Mouse (Mus musculus) regulatory T cell (primary cell): ENCODE measurements around the gene Selenon.
"Not testable (repeated sequence)": the region's sequence is repeated elsewhere in the genome, so short reads cannot be mapped to it uniquely, and the experiment has no call there.

Source experiments
- in situ Hi-C: fragments of 300-600 bp; cut with MboI, MseI; formaldehyde crosslinking; loops from one replicate; pipeline ENCODE4 v1.15.1; 2025; ENCODE audit warnings: high pct_unique_total_duplicates

Selenon gene

DNA sequence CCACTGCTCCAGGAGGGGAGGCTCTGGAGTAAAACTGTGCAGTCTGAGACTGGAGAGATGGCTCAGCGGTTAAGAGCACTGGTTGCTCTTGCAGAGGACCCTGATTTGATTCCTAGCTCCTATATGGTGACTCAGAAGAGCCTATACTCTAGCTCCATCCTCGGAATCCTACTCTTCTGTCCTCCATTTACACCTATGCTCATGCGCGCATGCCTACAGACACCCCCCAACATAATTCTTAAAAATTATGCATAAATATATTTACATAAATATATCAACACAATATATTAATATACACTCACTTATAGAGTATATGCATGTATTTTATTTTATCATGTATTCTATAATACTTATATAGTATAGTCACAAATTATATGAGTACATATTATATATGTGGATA, 41.6 kb downstream of the Selenon start:
- in situ Hi-C loops = no loop called here

DNA sequence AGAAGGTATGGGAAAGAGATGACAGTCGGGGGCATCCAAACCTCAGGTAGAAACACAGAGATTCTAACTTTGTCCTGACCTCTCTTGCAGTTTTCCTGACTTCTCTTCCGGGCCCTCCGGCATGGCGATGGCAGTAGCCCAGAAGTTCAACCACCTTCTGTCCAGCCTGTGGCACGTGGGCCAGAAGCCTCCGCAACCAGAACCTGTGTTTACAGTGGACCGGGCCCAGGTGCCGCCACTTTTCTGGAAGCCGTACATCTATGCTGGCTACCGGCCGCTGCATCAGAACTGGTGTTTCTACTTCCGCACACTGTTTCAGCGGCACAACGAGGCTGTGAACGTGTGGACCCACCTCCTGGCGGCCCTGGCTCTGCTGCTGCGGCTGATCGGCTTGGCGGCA, 45.3 kb downstream of the Selenon start:
- in situ Hi-C loops = no loop called here

DNA sequence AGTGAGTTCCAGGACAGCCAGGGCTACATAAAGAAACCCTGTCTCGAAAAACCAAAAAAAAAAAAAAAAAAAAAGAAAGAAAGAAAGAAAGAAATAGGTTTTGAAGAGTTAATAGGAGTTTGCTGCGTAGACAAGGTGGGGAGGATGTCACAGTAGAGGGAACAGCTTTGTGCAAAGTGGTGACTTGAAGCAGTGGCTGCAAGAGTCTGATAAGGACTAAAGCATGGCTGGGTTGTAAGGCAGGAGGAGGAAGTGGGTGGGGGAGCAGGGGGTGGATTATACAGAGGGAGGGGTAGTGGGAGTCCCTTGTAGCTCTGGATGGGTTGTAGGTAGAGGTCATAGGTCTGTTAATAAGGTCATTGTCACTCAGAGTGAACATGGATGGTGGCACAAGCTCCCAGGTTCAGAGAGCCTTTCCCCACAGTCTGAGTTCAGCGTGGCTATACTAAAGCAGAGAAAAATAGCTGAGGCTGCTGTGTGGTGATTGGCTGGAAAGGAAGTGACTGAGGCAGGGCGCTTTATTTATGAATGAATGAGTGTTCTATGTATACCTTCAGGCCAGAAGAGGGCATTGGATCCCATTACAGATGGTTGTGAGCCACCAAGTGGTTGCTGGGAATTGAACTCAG, 45.9 kb downstream of the Selenon start:
- in situ Hi-C loops = no loop called here

DNA sequence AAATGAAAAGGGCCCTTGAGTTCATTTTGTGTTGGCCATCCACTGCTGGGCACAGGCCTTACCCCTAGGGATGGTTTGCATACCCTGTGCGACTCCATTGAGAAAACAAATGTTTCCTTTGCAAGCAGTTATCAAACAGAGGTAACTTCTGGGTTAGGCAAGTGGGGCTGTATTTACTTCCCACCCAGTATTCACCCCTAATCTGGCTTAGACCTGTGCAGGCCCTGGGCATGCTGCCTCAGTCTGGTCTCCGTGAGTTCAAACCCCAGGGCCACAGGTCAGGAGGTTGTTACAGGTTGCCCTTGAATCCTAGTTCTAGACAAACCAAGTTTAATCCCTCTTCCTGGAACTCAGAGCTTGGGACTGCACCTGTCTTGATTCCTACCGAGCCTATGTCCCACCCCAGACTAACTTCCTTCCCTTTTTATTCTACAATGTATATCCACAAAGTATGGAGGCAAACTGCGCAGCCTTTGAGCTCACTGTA, 46.6 kb downstream of the Selenon start:
- in situ Hi-C loops = no loop called here

DNA sequence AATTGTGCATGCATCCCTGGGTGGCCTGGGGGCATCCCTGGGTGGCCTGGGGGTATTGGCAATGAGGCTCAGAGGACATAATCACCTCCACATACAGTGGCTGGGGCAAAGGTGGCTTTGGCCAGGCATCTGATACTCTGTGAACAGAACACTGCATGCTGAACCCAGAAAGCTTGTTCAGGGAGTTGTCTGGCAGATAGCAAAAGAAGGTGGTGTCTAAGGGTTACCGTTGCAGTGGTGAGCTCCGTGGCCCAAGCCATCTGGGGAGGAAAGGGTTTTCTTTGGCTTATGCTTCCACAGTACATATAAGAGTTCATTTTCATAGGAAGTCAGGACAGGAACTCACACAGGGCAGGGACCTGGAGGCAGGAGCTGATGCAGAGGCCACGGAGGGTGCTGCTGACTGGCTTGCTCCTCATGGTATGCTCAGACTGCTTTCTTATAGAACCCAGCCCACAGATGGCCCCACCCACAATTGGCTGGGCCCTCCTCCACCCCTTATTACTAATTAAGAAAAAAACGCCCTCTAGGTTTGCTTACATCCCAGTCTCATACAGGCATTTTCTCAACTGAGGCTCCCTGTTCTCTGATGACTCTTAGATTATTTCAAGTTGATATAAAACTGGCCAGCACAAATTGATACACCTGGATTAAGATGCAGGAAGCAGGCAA, 48.1 kb downstream of the Selenon start:
- in situ Hi-C loops = no loop called here

DNA sequence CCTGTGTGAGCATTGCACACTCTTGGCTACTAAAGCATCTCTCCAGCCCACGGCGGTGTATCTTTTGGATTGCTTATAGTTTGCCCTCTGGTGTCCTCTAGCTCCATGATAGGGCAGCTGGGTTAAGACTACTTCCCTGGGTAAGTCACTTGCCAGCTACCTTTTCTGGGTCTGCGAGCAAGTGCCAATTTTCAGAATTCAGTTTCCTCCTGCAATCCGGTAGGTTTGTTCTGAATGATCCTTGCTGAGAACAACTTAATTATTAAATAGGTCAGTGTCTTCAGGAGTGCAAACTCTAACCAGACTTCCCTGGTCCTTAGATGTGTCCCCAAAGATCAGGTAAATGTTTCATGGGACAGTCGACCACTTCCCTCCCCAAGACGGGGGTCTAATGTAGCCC, 50.9 kb downstream of the Selenon start:
- in situ Hi-C loops = no loop called here

DNA sequence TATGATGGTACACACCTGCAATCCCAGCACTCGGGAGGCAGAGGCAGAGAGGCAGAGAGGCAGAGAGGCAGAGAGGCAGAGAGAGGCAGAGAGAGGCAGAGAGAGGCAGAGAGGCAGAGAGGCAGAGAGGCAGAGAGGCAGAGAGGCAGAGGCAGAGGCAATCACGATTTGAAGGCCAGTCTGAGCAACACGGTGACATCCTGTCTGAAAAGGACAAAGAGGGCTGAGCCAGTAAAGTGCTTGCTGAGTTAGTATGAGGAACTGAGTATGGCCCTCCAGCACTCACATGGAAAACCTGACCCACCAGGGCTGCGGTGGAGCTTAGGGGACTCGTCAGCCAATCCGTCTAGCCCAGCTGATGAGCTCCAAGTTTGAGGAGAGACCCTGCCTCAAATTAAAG, 53.0 kb downstream of the Selenon start:
- in situ Hi-C loops = not testable (repeated sequence)

DNA sequence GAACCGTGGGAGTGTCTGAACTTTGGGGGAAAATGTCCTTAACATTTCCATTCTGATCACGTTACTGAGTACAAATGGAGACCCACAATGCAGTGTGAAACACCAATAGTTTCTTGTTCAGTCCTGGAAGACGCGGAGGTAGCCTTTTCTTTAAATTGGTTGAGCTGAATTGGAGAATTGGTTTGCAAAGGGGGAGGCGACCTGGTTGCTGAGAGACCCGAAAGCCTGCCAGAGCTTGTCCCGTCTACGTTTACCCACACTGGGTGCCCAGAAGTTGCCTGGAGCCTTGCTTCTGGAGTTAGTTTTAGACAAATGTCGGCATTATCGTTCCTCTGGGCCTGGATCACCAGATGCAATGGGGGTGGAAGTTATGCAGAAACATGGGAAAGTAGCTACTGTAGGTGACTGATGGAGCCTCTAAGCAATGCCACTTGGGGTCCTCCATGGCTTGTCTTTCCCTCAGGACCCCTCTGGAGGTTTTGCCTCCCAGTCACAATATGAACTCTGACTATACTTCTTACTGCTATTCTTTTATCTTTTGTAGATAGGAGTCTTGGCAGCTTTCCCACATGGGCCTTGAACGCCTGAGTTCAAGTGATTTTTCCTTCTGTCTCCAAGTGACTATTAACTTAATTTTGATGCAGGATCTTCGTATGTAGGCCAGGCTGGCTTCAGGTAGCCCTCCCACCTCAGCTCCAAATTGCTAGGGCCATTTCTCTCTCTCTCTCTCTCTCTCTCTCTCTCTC, 53.8 kb downstream of the Selenon start:
- in situ Hi-C loops = no loop called here

DNA sequence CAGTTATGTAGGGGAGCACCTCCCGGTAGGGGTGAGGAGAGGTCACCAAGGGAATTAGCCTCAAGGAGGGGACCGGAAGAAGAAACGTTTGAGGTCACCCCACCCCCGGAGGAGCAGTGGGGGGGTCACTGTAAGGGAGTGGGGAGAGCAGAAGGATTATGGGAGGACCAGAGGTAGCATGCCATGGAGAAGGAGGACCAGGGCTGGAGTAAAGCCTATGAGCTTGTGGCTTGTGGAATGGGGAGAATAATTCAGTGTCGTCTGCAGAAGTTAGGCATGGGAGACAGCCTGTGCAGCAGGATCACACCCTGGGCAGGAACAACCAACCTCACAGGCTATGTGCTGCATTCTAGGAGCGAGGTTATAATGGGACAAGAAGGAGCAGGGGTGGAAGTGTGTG, 54.7 kb downstream of the Selenon start:
- in situ Hi-C loops = no loop called here

DNA sequence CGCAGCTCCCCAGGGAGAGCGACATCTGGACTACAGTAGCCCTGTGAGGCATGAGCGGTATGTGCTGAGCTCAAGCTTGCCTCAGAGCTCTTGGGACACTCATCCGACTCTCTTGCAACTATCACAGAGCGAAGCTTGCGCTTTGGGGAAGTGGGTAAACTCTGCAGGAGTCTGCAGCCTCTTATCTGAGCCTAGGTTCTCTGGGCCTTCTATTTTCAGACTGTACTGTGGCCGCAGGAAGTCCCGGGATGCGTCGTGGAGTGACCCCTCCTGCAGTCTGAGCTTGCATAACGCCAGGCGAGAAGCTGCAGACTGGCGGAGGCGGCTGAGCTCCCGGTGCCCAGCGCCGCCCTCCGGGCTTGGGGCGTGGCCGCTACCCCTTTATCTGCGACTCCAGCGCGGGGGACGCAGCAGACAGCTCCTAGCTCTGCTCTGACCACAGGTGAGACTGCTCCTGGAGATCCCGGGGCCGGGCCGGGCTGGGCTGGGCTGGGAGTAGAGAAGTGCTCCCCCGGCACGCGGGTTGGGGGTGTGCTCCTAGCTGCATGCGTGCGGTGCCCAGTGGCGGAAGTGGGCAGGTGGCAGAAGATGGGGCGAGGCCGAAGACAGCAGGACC, 55.3 kb downstream of the Selenon start, which contains the start of gene Paqr7:
Gene Paqr7, plus strand, starts transcription at position 103 of the 616 bp plus-strand sequence.
- in situ Hi-C loops = no loop called here

DNA sequence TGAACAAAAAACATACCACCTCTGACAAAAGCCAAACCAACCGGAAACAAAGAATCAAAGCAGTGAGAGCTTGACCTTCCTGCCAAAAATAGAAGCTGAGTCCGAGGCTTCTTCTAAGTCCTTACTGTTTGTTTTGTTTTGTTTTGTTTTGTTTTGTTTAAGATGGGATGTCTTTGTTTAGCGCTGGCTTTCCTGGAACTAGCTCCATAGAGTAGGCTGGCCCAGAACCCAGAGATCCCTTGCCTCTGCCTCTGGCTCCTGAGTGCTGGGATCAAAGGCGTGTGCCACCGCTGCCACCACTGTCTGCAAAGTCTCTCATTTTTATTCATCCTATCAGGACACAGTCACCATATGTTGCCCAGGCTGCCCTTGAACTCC, 56.4 kb downstream of the Selenon start:
- in situ Hi-C loops = no loop called here

DNA sequence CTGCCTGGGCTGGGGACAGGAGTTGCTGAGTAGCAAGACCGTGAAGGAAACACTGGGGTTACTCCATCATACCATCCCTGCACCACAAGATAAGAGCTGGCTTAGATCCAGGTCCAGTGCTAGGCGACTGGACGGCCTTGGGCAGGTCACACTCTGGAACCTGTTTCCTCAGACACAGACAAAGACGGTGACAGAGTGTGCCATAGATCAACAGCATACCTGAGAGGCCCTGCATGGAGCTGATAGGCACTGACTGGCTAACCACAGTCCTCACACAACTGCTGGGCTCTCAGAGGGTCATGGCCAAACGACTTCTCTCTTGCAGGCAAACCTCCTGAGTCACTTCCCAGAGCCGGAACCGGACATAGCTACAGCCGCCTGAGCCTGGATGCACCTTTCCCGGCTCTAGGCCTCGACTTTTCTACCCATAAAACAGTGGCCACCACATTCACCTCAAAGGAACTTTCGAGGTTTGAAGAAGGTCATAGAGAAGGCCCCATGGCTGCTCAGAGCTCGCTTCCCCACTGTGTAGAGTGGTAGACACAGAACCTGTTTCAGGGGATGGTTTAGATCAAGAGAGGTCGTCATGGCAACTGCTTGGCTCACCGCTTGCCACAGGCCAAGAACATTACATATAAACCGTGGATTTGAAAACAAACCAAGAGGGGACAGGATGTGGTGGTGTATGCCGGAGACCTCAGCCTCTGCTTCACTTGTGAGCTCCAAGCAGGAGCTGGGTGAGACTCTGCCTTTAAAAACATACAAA, 57.0 kb downstream of the Selenon start:
- in situ Hi-C loops = no loop called here

DNA sequence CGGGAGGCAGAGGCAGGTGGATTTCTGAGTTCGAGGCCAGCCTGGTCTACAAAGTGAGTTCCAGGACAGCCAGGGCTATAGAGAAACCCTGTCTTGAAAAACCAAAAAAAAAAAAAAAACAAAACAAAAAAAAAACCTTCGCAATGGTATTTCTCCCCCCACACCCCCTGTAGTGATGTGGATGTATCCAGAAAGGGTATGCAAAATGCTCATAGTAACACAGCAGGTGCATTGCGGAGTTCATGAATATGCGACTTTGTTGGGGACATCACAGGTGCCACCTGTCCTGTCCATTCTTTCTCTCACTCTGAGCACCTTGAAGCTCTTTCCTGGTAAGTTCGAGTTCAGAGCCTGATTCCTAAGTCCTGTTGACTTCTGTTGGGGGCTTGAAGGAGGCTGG, 57.8 kb downstream of the Selenon start:
- in situ Hi-C loops = not testable (repeated sequence)

DNA sequence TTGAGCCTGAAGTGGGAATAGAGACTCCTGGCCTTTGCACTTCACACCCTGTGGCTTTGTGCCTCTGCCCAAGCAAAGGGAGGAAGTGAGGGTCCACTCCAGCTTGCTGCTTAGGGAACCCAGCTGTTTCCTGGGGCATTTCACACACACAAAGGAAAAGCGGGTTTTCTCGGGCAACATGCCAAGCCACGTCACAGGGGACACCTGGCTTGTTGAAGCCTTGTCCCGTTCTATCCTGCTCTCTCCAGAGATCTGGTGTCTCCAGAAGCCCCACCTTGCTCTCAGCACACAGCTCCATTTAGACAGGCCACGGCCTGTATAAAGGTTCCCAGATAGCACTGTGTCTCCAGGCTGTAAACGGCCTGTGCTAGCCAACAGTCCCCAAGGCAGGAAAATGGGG, 60.2 kb downstream of the Selenon start:
- in situ Hi-C loops = no loop called here

DNA sequence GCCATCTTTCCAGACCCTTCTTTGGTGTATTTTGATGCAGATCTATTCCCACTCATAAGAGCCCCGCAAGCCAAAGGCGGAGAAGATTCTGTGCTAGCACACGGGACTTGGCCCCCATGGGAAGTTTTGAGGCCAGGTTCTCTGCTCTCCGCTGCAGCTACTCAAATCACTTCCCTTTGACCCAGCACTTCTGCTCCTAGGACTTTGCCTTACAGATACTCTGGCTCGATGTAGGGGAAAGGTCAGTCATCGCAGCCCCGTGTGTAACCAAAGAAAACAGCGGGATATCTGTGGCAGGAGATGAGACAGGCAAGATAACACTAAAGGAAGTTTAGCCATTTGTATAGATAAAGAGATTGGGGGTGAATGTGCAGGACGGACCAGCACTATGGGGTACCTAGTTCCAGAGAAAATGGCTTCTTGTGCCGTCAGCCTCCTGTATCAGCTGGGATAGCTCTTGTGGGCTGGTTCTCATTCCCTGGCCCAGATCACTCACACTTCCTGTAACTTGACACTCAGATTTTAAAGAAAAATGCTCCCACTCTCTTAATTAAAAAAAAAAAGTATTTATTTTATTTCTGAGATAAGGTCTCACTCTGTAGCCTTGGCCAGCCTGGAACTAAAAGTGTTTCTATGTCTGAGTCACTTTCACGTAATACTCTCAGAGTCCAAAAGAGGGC, 61.8 kb downstream of the Selenon start:
- in situ Hi-C loops = no loop called here

DNA sequence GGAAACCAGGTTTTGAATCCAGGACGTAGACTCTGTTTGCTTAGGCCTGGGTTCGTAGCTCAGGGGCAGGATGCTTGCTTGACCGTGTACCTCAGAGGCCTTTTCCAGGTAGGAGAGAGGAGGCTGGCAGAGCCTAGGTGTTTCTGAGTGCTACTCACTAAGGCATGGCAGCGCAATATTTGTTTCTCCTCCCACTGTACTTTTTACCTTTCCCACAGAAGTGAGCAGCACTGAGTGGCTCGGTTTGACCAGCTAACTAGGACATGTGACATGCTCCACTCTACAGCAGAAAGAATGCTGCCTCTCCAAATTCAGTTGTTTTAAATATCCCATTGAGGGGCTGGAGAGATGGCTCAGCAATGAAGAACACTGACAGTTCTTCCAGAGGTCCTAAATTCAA, 63.8 kb downstream of the Selenon start:
- in situ Hi-C loops = no loop called here
